Mouse (Mus musculus): ENCODE results near the gene Wnt6. TPM values are rescaled to one million over a fixed set of nuclear protein-coding genes. Genes with fewer than 3 reads are reported as not detected.
A peak's percentile ranks its signal among the peaks of the same experiment; 100 is the strongest.

Gene Wnt6
- polyA plus RNA-seq, 1 experiment, result 0.62 TPM

DNA sequence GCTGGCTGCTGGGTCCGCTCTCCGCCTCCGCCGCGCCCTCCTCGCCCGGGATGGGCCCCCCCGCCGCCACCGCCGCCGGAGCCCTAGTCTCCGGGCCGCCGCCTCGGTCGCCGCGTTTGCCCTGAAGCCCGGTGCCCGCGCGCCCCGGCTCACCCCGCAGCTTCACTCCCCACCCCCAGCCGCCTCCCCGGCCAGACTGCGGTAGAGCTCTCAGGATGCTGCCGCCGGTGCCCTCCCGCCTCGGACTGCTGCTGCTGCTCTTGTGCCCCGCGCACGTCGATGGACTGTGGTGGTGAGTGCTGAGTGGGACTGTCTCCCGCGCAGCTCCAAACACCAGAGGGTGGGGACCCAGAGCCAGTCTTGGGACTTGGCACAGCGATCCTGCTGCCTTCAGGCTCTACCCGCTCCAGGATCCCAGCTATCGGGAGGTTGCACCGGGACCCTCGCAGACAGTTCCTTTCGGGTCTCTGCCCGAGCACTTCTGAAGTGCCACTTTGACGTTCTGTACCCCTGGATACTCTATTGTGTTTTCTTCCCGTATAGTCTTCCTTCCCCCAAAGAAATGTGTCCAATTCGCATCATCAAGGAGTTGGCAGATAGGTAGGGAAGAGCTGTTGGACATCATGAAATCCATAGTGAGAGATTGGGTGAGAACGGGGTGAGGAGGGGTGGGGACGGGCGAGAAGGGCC is 384 bp downstream of the Wnt6 start:
- Histone ChIP-seq H3K4me1 (ENCODE audit: control insufficient read depth, insufficient read depth, low read length) (peaks cover 35% of the 10 kb centered on the region), H3K4me3 (ENCODE audit: insufficient read depth, low read length) (peak overlapping the region; percentile 53), H3K27ac (ENCODE audit: insufficient read depth, low read depth, low read length) (no peak overlapping the region)
- TF ChIP-seq CTCF (IDR thresholded peaks at IDR 0.05; ENCODE audit: low read depth, low read length) (no peak), POLR2A (IDR thresholded peaks at IDR 0.05; ENCODE audit: borderline replicate concordance, low read depth, low read length) (no peak)

DNA sequence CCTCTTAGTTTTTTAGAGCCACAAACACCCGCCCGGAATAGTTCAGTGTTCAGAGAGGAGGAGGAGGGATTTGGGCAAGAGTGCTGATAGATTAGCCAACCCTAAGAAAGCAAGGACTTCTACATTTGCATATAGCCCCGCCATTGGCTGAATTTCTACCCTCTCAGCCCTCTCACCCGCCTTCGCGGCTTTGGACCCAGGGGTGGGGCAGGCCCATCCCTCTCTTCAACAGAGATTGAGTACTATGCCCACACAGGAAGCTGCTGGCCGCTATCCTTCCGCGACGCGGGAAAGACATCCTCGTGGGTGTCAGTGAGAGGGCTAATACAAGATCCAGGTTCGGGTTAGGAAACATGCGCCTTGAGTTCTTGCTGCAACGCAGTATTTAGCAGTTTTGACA is 1.4 kb downstream of the Wnt6 start:
- no peak for TF ChIP-seq CTCF (IDR thresholded peaks at IDR 0.05; ENCODE audit: low read depth, low read length)
- TF ChIP-seq POLR2A (IDR thresholded peaks at IDR 0.05; ENCODE audit: borderline replicate concordance, low read depth, low read length), result no peak
- Histone ChIP-seq H3K4me1 (ENCODE audit: control insufficient read depth, insufficient read depth, low read length) (peaks cover 35% of the 10 kb centered on the region), H3K4me3 (ENCODE audit: insufficient read depth, low read length) (peak overlapping the region; percentile 53; the same call in 1 of the 2 replicates), H3K27ac (ENCODE audit: insufficient read depth, low read depth, low read length) (no peak overlapping the region)

DNA sequence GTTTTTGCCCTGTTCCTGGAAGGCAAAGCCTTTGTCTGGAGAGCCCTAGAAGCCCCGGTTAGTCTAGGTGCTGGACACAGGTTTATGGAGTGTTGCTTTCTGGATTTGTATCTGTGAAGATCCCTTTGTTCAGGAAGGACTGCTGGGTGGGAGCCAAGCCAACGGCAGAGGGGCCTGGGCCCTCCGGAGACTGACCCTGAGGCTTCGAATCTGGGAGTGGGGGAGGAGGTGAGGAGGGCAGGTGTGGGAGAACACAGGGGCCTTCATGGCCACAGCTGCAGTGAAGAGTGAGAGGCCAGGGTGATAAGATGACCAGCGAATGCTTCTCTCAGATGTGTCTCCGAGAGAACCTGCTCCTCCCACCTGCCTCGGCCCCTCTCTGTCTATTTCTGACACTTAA is 2.4 kb downstream of the Wnt6 start:
- TF ChIP-seq POLR2A (IDR thresholded peaks at IDR 0.05; ENCODE audit: borderline replicate concordance, low read depth, low read length), result no peak
- no peak for TF ChIP-seq CTCF (IDR thresholded peaks at IDR 0.05; ENCODE audit: low read depth, low read length)

DNA sequence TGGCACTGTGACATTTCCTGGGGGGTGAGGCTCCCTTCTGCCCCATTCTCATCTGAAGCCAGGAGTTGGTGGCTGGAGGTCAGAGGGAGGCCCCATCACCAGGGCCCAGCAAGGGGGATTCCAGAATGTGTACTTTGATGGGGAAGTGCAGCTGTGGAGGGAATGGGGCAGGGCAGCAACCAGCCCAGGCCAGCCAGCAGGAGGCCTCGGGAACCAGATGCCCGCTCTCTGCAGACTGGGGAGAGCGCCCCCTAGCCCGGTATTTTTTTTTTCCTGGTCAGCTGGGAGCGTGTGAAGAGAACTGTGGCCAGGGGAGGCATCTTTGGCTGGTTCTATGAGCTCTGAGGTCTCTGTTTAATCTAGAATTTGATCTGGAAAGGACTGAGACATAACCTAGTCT is 4.1 kb downstream of the Wnt6 start:
- Histone ChIP-seq H3K4me3 (ENCODE audit: insufficient read depth, low read length) (no peak overlapping the region), H3K27ac (ENCODE audit: insufficient read depth, low read depth, low read length) (peak overlapping the region; percentile 21), H3K4me1 (ENCODE audit: control insufficient read depth, insufficient read depth, low read length) (peaks cover 47% of the 10 kb centered on the region)
- peak; percentile 75 for TF ChIP-seq CTCF (IDR thresholded peaks at IDR 0.05; ENCODE audit: low read depth, low read length)
- TF ChIP-seq POLR2A (IDR thresholded peaks at IDR 0.05; ENCODE audit: borderline replicate concordance, low read depth, low read length), result no peak

More for the DNA sequence above, 2.4 kb downstream of the Wnt6 start:
- peaks cover 41% of the 10 kb centered on the region for H3K4me1 ChIP-seq (ENCODE audit: control insufficient read depth, insufficient read depth, low read length)
- no peak overlapping the region for H3K27ac ChIP-seq (ENCODE audit: insufficient read depth, low read depth, low read length)
- H3K4me3 ChIP-seq (ENCODE audit: insufficient read depth, low read length), result no peak overlapping the region

DNA sequence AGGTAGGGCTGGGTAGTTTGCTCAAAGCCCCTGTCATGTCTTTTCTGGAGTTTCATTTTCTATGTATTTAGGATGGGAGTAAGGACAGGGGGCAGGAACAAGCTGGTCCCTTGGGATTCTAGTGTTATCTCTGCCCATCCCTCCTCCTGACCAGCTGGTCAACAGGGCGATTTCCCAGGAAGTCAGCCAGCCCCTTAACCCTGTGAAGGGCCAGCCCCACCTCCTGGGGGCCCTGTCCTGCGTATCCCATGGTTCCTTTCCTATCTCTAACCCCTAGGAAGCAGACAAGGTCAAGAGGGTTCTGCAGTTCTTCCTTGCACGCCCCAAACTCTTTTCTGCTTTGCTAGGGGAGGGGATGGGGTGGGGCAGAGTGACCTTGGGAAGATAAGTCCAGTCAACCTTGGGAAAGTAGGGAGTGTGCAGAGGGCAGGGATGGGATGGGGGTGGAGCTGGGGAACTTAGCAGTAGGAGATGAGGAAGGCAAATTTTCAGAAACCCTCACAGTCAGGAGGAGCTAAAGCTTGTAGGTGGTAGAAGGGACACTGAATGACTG is 7.3 kb downstream of the Wnt6 start:
- TF ChIP-seq POLR2A (IDR thresholded peaks at IDR 0.05; ENCODE audit: borderline replicate concordance, low read depth, low read length) (no peak), CTCF (IDR thresholded peaks at IDR 0.05; ENCODE audit: low read depth, low read length) (no peak)
- no peak overlapping the region for H3K4me3 ChIP-seq (ENCODE audit: insufficient read depth, low read length)
- H3K27ac ChIP-seq (ENCODE audit: insufficient read depth, low read depth, low read length), result no peak overlapping the region

DNA sequence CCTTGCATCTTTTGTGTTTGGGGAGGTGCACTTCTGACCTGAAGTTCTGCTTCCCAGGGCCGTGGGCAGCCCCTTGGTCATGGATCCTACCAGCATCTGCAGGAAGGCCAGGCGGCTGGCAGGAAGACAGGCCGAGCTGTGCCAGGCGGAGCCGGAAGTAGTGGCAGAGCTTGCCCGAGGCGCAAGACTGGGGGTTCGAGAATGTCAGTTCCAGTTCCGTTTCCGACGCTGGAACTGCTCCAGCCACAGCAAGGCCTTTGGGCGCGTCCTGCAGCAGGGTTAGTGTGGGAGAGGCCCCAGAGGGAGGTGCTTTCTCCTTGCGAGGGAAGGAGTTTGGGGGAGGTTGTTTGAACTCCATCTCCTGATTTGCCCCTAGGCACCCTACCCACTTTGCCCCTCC is 10.4 kb downstream of the Wnt6 start:
- TF ChIP-seq POLR2A (IDR thresholded peaks at IDR 0.05; ENCODE audit: borderline replicate concordance, low read depth, low read length) (no peak), CTCF (IDR thresholded peaks at IDR 0.05; ENCODE audit: low read depth, low read length) (no peak)
- Histone ChIP-seq H3K27ac (ENCODE audit: insufficient read depth, low read depth, low read length) (peak overlapping the region; percentile 47), H3K4me3 (ENCODE audit: insufficient read depth, low read length) (peak overlapping the region; percentile 40), H3K4me1 (ENCODE audit: control insufficient read depth, insufficient read depth, low read length) (peaks cover 27% of the 10 kb centered on the region)

More for the DNA sequence above, 7.3 kb downstream of the Wnt6 start:
- peaks cover 54% of the 10 kb centered on the region for H3K4me1 ChIP-seq (ENCODE audit: control insufficient read depth, insufficient read depth, low read length)

DNA sequence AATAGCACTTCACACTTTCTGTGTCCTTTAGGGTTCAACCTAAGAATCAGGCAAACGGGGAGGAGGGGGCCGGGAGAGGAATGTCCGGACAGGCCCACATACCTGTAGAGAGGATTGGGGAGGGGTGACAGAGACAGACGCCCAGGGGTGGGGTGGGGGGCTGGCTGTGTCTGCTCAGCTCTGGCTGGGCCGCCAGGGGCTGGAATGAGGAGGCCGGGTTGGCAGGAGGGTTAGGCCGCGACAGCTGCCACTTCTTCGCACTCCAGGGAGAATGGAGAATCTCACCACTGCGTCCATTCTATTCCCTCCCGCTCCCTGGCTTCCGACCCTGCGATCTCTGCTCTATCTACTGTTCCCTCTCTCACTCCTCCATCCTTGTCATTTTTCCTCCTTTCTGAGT is 11.9 kb downstream of the Wnt6 start:
- peaks cover 31% of the 10 kb centered on the region for H3K4me1 ChIP-seq (ENCODE audit: control insufficient read depth, insufficient read depth, low read length)
- H3K27ac ChIP-seq (ENCODE audit: insufficient read depth, low read depth, low read length), result no peak overlapping the region
- peak overlapping the region; percentile 63 for H3K4me3 ChIP-seq (ENCODE audit: insufficient read depth, low read length)
- TF ChIP-seq CTCF (IDR thresholded peaks at IDR 0.05; ENCODE audit: low read depth, low read length) (no peak), POLR2A (IDR thresholded peaks at IDR 0.05; ENCODE audit: borderline replicate concordance, low read depth, low read length) (no peak)

DNA sequence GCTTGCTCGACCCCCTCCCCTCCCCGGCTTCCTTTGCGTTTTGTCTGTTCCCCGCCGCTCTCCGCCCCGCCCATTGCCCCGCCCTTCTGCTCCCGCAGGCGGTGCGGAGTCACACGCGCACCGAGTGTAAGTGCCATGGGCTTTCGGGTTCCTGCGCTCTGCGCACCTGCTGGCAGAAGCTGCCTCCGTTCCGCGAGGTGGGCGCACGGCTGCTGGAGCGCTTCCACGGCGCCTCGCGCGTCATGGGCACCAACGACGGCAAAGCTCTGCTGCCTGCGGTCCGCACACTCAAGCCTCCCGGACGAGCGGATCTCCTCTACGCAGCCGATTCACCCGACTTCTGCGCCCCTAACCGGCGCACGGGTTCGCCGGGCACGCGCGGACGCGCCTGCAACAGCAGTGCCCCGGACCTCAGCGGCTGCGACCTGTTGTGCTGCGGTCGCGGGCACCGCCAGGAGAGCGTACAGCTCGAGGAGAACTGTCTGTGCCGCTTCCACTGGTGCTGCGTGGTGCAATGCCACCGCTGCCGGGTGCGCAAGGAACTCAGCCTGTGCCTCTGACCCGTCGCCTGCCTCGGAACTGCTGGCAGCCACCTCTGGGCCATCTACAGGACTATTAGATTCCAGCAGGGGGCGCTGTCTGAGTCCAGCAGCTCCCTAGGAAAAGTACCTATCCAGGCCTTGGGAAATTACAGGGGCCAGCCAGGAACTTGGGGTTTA is 12.5 kb downstream of the Wnt6 start:
- H3K4me1 ChIP-seq (ENCODE audit: control insufficient read depth, insufficient read depth, low read length), result peaks cover 24% of the 10 kb centered on the region
- H3K27ac ChIP-seq (ENCODE audit: insufficient read depth, low read depth, low read length), result no peak overlapping the region
- peak overlapping the region; percentile 63 for H3K4me3 ChIP-seq (ENCODE audit: insufficient read depth, low read length)
- TF ChIP-seq CTCF (IDR thresholded peaks at IDR 0.05; ENCODE audit: low read depth, low read length), result peak; percentile 67
- TF ChIP-seq POLR2A (IDR thresholded peaks at IDR 0.05; ENCODE audit: borderline replicate concordance, low read depth, low read length), result no peak

DNA sequence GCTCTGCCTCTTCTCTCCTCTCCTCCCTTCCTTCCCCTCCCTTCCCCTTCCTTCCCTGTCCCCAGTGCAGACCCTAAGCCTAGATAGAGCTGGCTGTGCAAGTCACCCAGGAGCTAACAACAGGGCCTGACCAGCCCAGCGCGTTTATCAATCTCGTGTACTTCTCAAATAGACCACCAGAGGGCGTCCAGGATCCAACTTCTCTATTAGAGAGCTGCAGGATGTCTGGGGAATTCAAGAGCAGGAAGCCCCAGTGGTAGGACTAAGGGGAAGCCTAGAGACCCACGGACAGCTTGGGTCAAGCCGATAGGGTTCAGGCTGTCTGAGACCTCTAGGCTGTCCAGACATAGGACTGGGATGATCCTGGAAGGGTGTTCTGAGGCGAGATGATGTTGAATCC is 16.2 kb downstream of the Wnt6 start:
- Histone ChIP-seq H3K4me1 (ENCODE audit: control insufficient read depth, insufficient read depth, low read length) (peaks cover 5% of the 10 kb centered on the region; the same call in 1 of the 2 replicates), H3K27ac (ENCODE audit: insufficient read depth, low read depth, low read length) (no peak overlapping the region), H3K4me3 (ENCODE audit: insufficient read depth, low read length) (no peak overlapping the region)
- TF ChIP-seq POLR2A (IDR thresholded peaks at IDR 0.05; ENCODE audit: borderline replicate concordance, low read depth, low read length) (no peak), CTCF (IDR thresholded peaks at IDR 0.05; ENCODE audit: low read depth, low read length) (peak; percentile 76)
